Mouse (Mus musculus) midbrain, embryonic 14.5 days (tissue): Measurements from ENCODE around the gene Stard10. TPM values are rescaled to one million over a fixed set of nuclear protein-coding genes. Genes with fewer than 3 reads are reported as not detected.

Experiments
- ATAC-seq: fragments of 200-750 bp; cut with Nextera tagmentation; 2 replicates; pipeline ENCODE4 v1.8.0; 2017; ENCODE audit warnings: moderate number of reproducible peaks, moderate library complexity; ENCODE audit not compliant: low FRiP score, low TSS enrichment
- DNase-seq: peaks from one replicate; pipeline ENCODE4 v3.0.0-alpha.2; 2015
- H3K27ac ChIP-seq: fragments of 300-500 bp; sonication (generic); replicated peaks from 2 replicates; pipeline ENCODE4 v1.5.1; 2014; ENCODE audit warnings: mild to moderate bottlenecking, low read depth, low read length, moderate library complexity
- H3K27me3 ChIP-seq: fragments of 300-500 bp; sonication (generic); 2 replicates; pipeline ENCODE4 v1.6.1; 2014; ENCODE audit warnings: low read length, control low read depth, mixed read lengths; ENCODE audit not compliant: control insufficient read depth, insufficient read depth
- H3K36me3 ChIP-seq: fragments of 300-500 bp; sonication (generic); 2 replicates; pipeline ENCODE4 v1.6.1; 2014; ENCODE audit warnings: low read length, control low read depth; ENCODE audit not compliant: control insufficient read depth, insufficient read depth
- H3K4me1 ChIP-seq: fragments of 300-500 bp; sonication (generic); 2 replicates; pipeline ENCODE4 v1.6.1; 2014; ENCODE audit warnings: mild to moderate bottlenecking, antibody characterized with exemption, low read length, control low read depth; ENCODE audit not compliant: control insufficient read depth, insufficient read depth
- H3K4me2 ChIP-seq: fragments of 300-500 bp; sonication (generic); 2 replicates; pipeline ENCODE4 v1.6.1; 2014; ENCODE audit warnings: mild to moderate bottlenecking, low read length, moderate library complexity
- H3K4me3 ChIP-seq: fragments of 300-500 bp; sonication (generic); replicated peaks from 2 replicates; pipeline ENCODE4 v1.5.1; 2014; ENCODE audit warnings: low read depth, low read length
- H3K9ac ChIP-seq: fragments of 300-500 bp; sonication (generic); replicated peaks from 2 replicates; pipeline ENCODE4 v1.6.1; 2014; ENCODE audit warnings: mild to moderate bottlenecking, low read length, moderate library complexity
- H3K9me3 ChIP-seq: fragments of 300-500 bp; sonication (generic); 2 replicates; pipeline ENCODE4 v1.6.1; 2016; ENCODE audit warnings: low read length, control low read depth, mixed read lengths; ENCODE audit not compliant: control insufficient read depth
- WGBS: fragments of 180-500 bp; shearing (Covaris S2); extraction: QIAGEN DNeasy Blood & Tissue Kit; methylation state at CpG from one replicate; pipeline ENCODE4 v1.1.7; 2014; 5-methylcytosine and 5-hydroxymethylcytosine counted together
- polyA plus RNA-seq: library from polyadenylated mRNA; unstranded; fragments of >200 nt; fragmentation: Nextera tagmentation; extraction: Ambion mirVana; gene quantifications from 2 replicates; pipeline ENCODE4 v1.2.1, GENCODE M21; 2014

The Stard10 gene
- polyA plus RNA-seq, 1 experiment from 2014 or later: 8.8 TPM

DNA sequence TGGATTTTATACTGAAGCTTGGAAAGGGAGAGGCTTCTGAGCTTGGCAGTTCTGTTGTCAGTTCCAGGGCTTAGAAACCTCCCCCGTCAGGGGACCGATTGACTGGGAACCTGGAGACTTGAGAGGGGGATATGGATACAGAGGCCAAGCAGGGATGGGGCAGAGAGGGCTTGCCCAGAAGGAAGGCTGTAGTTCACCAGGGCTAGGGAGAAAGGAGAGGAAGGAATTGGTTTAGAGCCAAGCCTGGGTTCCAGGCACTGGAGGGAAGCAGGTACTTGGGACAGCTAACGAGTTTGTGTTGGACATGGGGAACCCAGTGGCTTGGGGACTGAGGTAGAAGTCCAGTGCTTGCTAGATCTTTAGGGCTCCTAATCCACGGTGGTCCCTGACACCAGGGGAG is 12.7 kb downstream of the Stard10 start:
- DNase-seq: no peak
- H3K9me3 ChIP-seq: no peaks in the 10 kb centered on the region
- no peak overlapping the region for H3K9ac ChIP-seq
- 0 out of 2 replicates have a peak, but pooled peaks cover 5% of the 10 kb centered on the region for H3K4me1 ChIP-seq
- no peaks in the 10 kb centered on the region for H3K27me3 ChIP-seq
- H3K4me2 ChIP-seq: no peak overlapping the region
- peak overlapping the region; percentile 52; the same call in 1 of the 2 replicates for H3K27ac ChIP-seq
- no peak for ATAC-seq
- no peak overlapping the region for H3K4me3 ChIP-seq
- no peaks in the 10 kb centered on the region for H3K36me3 ChIP-seq
- 73% methylated on average over 4 of the region's 4 CpGs for WGBS

GRCm38 (mm10) chr7:101330074-101330840 is 13.4 kb downstream of the Stard10 start:
- ATAC-seq: no peak
- Histone ChIP-seq H3K4me1 (0 out of 2 replicates have a peak, but pooled peaks cover 5% of the 10 kb centered on the region), H3K9ac (no peak overlapping the region), H3K4me2 (no peak overlapping the region), H3K36me3 (no peaks in the 10 kb centered on the region), H3K9me3 (no peaks in the 10 kb centered on the region), H3K27me3 (no peaks in the 10 kb centered on the region), H3K27ac (no peak overlapping the region), H3K4me3 (no peak overlapping the region)
- WGBS: 79% methylated on average over 10 of the region's 10 CpGs
- DNase-seq: no peak

DNA sequence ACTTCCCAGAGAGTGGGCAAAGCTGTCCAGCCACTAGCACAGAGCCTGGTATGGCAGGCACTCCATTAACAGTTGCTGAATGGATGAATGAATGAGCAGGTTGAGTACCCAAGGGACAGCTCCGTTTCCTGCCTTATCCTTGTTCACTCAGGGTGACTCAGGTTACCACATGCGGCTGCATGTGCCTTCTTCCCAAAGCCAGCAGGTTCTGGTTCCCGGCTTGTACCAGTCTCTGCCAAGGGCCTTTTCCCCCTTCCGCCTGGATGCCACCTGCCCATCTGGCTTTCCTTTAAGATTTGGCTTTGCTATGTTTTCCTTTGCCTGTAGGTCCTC is 13.9 kb downstream of the Stard10 start:
- no peak for DNase-seq
- no peak overlapping the region for H3K9ac ChIP-seq
- H3K9me3 ChIP-seq: no peaks in the 10 kb centered on the region
- H3K4me3 ChIP-seq: no peak overlapping the region
- H3K27ac ChIP-seq: no peak overlapping the region
- no peak overlapping the region for H3K4me2 ChIP-seq
- H3K4me1 ChIP-seq: 0 out of 2 replicates have a peak, but pooled peaks cover 5% of the 10 kb centered on the region
- no peaks in the 10 kb centered on the region for H3K36me3 ChIP-seq
- no peaks in the 10 kb centered on the region for H3K27me3 ChIP-seq
- ATAC-seq: no peak
- WGBS: 81% methylated on average over 4 of the region's 4 CpGs

- H3K27ac ChIP-seq: no peak overlapping the region
Measured at GRCm38 (mm10) chr7:101332045-101332831, 15.4 kb downstream of the Stard10 start.

DNA sequence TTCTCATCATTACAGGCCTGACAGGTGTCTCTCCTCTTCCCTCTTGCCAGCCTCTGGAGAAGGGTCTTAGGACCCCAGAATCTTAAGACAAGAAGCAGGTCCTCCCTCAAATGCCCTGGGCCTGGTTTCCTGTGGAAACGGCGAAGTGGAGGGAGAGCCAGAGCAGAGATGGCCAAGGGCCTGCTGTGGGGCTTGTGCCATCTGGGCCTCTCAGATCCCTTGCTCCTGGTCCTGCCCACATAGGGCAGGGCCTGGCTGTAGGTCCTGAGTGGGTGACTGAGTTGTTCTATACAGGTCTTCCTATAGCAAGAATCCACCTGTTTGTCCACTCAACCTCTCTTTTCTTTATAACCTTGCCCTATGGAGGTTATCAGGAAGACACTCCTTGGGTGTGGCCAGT is 18.3 kb downstream of the Stard10 start:
- no peak overlapping the region for H3K27ac ChIP-seq
- no peaks in the 10 kb centered on the region for H3K27me3 ChIP-seq
- H3K4me3 ChIP-seq: no peak overlapping the region
- 92% methylated on average over 2 of the region's 2 CpGs for WGBS
- no peaks in the 10 kb centered on the region for H3K9me3 ChIP-seq
- H3K36me3 ChIP-seq: no peaks in the 10 kb centered on the region
- DNase-seq (no peak), ATAC-seq (no peak)
- H3K9ac ChIP-seq: no peak overlapping the region
- no peak overlapping the region for H3K4me2 ChIP-seq
- H3K4me1 ChIP-seq: no peaks in the 10 kb centered on the region

More at GRCm38 (mm10) chr7:101332045-101332831, 15.4 kb downstream of the Stard10 start:
- no peak overlapping the region for H3K4me3 ChIP-seq
- no peaks in the 10 kb centered on the region for H3K36me3 ChIP-seq
- no peaks in the 10 kb centered on the region for H3K27me3 ChIP-seq
- DNase-seq (no peak), ATAC-seq (no peak)
- 0 out of 2 replicates have a peak, but pooled peaks cover 5% of the 10 kb centered on the region for H3K4me1 ChIP-seq
- no peaks in the 10 kb centered on the region for H3K9me3 ChIP-seq
- H3K4me2 ChIP-seq: no peak overlapping the region
- WGBS: 82% methylated on average over 5 of the region's 5 CpGs
- no peak overlapping the region for H3K9ac ChIP-seq

DNA sequence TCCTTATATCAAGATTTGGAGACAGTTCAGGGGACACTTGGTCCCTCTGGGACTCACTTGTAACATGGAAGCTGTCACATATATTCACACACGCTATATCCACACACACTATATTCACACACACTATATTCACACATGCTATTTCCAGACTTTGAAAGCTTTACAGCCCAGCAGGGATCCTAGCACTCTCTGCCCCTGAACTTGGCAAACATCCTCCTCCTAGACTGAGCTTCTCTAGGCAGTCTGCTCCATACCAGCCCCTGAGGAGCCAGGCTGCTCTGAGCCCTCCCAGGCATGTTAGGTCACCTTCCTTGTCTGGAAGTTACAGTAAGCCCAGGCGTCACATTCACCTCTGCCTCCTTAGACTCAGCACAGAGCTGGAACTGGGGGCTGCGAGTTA is 19.8 kb downstream of the Stard10 start:
- Histone ChIP-seq H3K4me3 (no peak overlapping the region), H3K27ac (no peak overlapping the region), H3K9me3 (no peaks in the 10 kb centered on the region), H3K4me2 (no peak overlapping the region), H3K9ac (no peak overlapping the region), H3K36me3 (no peaks in the 10 kb centered on the region), H3K4me1 (no peaks in the 10 kb centered on the region), H3K27me3 (no peaks in the 10 kb centered on the region)
- DNase-seq: no peak
- no peak for ATAC-seq
- WGBS: 85% methylated on average over 3 of the region's 3 CpGs

DNA sequence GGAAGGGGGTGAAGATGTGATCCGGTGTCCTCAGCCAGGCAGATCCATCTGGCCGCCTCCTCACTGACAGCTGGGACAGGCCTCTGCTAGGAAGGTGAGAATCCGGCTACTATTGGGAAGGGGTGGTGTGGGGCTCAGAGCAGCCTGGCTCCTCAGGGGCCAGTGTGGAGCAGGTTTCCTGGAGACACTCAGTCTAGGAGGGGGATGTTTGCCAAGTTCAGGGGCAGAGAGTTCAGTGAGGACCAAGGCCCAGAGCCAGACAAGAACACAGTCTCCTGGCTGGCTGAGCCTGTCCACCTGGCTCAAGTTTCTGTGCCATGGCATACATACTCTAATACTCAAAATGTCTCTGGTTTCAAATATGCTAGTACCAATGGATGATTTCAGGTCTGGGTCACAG is 20.5 kb downstream of the Stard10 start:
- Histone ChIP-seq H3K9me3 (no peaks in the 10 kb centered on the region), H3K27ac (no peak overlapping the region), H3K4me1 (no peaks in the 10 kb centered on the region), H3K27me3 (no peaks in the 10 kb centered on the region), H3K9ac (no peak overlapping the region), H3K4me3 (no peak overlapping the region), H3K36me3 (no peaks in the 10 kb centered on the region), H3K4me2 (no peak overlapping the region)
- WGBS: 83% methylated on average over 3 of the region's 3 CpGs
- no peak for DNase-seq
- ATAC-seq: no peak

GRCm38 (mm10) chr7:101341405-101341804 is 24.5 kb downstream of the Stard10 start:
- Histone ChIP-seq H3K9me3 (no peaks in the 10 kb centered on the region), H3K4me1 (no peaks in the 10 kb centered on the region), H3K27me3 (no peaks in the 10 kb centered on the region), H3K4me2 (no peak overlapping the region), H3K9ac (no peak overlapping the region), H3K36me3 (no peaks in the 10 kb centered on the region), H3K27ac (no peak overlapping the region), H3K4me3 (no peak overlapping the region)
- ATAC-seq: no peak
- DNase-seq: no peak
- WGBS: 74% methylated on average over 6 of the region's 6 CpGs
